Mouse (Mus musculus): ENCODE measurements at regions not wholly inside any gene's neighbourhood (a gene's known extent, or its start where the extent isn't known, plus 50 kb on each side); places are given as distances from the start of the nearest gene placed in this dataset.

DNA sequence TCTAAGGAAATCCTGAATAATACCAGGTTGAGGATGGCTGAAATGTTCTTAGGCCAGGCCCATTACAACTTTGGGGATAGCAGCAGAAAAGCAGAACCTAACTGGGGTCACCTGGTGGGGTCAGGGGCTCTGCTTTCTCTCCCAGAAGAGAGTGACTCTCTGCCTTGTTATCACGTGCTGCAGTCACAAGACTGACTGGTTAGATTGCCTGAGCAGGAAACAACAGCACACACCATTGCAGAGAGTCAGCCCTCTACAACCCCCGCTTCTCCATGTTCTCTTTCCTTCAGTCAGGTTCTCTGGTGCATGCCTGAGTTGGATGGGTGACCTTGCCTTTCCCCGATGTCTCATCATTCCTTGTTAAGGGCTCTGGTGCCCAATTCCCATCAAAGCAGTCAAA lies 91.2 kb upstream of the Hsd17b12 start:
- no peaks in the 10 kb centered on the region for H3K36me3 ChIP-seq (ENCODE audit: control insufficient read depth, insufficient read depth, low read length)
- H3K4me2 ChIP-seq: no peak overlapping the region
- no peak overlapping the region for H3K27ac ChIP-seq (ENCODE audit: low read depth, low read length)
- no peaks in the 10 kb centered on the region for H3K9me3 ChIP-seq (ENCODE audit: control insufficient read depth, low read length)
- peaks cover 28% of the 10 kb centered on the region for H3K27me3 ChIP-seq (ENCODE audit: control insufficient read depth, insufficient read depth, low read length)
- 67% methylated on average over 3 of the region's 3 CpGs for WGBS
- H3K9ac ChIP-seq (ENCODE audit: low read length): no peak overlapping the region
- no peak for DNase-seq (ENCODE audit: low spot score, missing footprints)
- ATAC-seq (ENCODE audit: low FRiP score): no peak
- H3K4me3 ChIP-seq (ENCODE audit: low read depth, low read length): no peak overlapping the region
- H3K4me1 ChIP-seq (ENCODE audit: control insufficient read depth, insufficient read depth, low read length): 0 out of 2 replicates have a peak, but pooled peaks cover 4% of the 10 kb centered on the region

DNA sequence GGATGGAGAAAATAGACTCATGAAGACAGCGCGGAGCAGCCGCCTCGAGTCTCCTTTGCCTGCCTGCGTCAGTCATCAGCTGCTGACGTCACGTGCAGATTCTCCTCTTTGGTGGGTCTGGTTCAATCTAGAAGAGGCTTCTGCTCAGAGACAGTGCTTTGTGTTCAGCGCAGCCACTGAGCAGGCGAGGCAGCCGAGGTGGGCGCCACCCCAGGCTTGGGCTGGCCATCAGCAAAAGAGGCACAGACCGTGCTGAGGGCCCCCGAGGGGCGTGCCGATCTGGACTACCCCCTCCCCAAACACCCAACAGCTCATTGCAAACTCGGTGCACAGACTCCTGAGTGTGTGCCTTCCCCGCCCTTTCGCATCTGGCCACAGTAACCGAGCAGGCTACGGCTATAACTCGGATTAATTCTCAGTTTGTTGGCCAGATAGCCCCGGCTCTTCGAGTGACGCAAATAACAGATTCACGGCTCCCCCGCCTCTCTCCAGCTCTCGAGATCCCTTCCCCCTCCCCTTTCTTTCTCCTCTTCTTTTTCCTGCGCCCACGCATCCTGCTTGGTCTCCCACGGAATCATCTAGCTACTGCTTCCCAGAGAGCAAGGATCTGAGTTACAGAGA lies 89.2 kb upstream of the Hsd17b12 start:
- Histone ChIP-seq H3K4me3 (ENCODE audit: low read depth, low read length) (peak overlapping the region; percentile 35), H3K9ac (ENCODE audit: low read length) (peak overlapping the region; percentile 50), H3K36me3 (ENCODE audit: control insufficient read depth, insufficient read depth, low read length) (no peaks in the 10 kb centered on the region), H3K4me2 (peak overlapping the region; percentile 63), H3K9me3 (ENCODE audit: control insufficient read depth, low read length) (no peaks in the 10 kb centered on the region), H3K4me1 (ENCODE audit: control insufficient read depth, insufficient read depth, low read length) (0 out of 2 replicates have a peak, but pooled peaks cover 8% of the 10 kb centered on the region), H3K27ac (ENCODE audit: low read depth, low read length) (peak overlapping the region; percentile 57), H3K27me3 (ENCODE audit: control insufficient read depth, insufficient read depth, low read length) (peaks cover 48% of the 10 kb centered on the region)
- DNase-seq (ENCODE audit: low spot score, missing footprints) (peak; percentile 93), ATAC-seq (ENCODE audit: low FRiP score) (peak; percentile 84)
- under 1% methylated on average over 29 of the region's 30 CpGs for WGBS

DNA sequence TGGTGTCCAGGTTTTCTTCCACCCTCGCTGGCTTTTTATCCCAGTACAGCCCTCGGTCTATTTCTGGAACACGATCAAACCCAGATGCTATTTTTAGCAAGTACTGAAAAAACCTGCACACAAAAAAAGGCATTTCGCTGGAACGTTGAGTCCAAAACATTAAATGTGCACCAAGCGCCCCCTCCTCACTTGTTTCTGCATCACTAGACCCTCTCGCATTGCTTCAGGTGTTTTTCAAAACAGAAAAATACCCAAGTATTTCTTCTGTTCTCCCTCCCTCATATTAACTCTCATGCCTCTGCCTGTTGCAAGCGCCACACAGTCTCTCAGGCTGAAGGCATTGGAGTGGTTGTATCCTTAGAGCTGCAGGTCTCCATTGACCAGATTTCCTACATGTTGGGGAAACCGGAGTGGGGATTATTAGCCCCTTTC lies 88.4 kb upstream of the Hsd17b12 start:
- Histone ChIP-seq H3K36me3 (ENCODE audit: control insufficient read depth, insufficient read depth, low read length) (no peaks in the 10 kb centered on the region), H3K9me3 (ENCODE audit: control insufficient read depth, low read length) (no peaks in the 10 kb centered on the region), H3K4me3 (ENCODE audit: low read depth, low read length) (peak overlapping the region; percentile 35; the same call in 1 of the 2 replicates), H3K4me1 (ENCODE audit: control insufficient read depth, insufficient read depth, low read length) (peaks cover 11% of the 10 kb centered on the region; the same call in 1 of the 2 replicates), H3K9ac (ENCODE audit: low read length) (no peak overlapping the region), H3K27me3 (ENCODE audit: control insufficient read depth, insufficient read depth, low read length) (peaks cover 56% of the 10 kb centered on the region), H3K27ac (ENCODE audit: low read depth, low read length) (no peak overlapping the region), H3K4me2 (peak overlapping the region; percentile 63)
- DNase-seq (ENCODE audit: low spot score, missing footprints) (peak; percentile 87), ATAC-seq (ENCODE audit: low FRiP score) (no peak)
- WGBS: 40% methylated on average over 9 of the region's 9 CpGs

DNA sequence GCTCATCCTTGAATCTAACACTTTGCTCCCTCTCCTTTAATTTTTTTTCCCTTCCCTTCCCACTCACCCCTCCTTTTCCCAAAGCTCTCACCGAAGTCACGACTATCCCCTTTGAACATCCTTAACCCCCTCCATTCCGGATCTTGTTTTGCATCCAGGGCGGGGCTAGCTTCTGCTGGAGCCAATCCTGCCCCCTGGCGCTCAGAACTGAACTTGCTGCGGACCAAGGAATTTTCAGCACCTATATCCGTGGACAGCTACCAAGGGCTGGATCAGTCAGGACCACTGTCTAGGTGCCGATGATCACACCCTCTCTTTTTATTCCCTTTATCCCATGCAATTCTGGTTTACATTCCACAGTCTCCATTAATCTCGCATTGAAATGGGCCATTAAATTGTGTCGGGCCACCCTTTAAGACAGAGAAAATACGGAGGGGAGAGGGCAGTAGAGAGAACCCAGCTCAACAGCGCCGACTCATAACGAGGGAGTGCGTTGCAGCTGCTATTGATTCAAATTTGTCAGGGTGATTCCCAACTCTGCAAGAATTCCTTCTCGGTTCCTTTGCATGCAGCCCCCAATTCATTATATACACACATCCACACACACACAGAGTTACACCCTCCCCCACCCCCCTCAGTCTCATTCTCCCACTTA lies 87.7 kb upstream of the Hsd17b12 start:
- H3K36me3 ChIP-seq (ENCODE audit: control insufficient read depth, insufficient read depth, low read length): no peaks in the 10 kb centered on the region
- H3K4me2 ChIP-seq: peak overlapping the region; percentile 27
- peaks cover 19% of the 10 kb centered on the region for H3K4me1 ChIP-seq (ENCODE audit: control insufficient read depth, insufficient read depth, low read length)
- no peaks in the 10 kb centered on the region for H3K9me3 ChIP-seq (ENCODE audit: control insufficient read depth, low read length)
- ATAC-seq (ENCODE audit: low FRiP score) (peak; percentile 71), DNase-seq (ENCODE audit: low spot score, missing footprints) (peak; percentile 99)
- no peak overlapping the region for H3K9ac ChIP-seq (ENCODE audit: low read length)
- 3% methylated on average over 16 of the region's 16 CpGs for WGBS
- peaks cover 62% of the 10 kb centered on the region for H3K27me3 ChIP-seq (ENCODE audit: control insufficient read depth, insufficient read depth, low read length)
- no peak overlapping the region for H3K27ac ChIP-seq (ENCODE audit: low read depth, low read length)
- H3K4me3 ChIP-seq (ENCODE audit: low read depth, low read length): no peak overlapping the region

DNA sequence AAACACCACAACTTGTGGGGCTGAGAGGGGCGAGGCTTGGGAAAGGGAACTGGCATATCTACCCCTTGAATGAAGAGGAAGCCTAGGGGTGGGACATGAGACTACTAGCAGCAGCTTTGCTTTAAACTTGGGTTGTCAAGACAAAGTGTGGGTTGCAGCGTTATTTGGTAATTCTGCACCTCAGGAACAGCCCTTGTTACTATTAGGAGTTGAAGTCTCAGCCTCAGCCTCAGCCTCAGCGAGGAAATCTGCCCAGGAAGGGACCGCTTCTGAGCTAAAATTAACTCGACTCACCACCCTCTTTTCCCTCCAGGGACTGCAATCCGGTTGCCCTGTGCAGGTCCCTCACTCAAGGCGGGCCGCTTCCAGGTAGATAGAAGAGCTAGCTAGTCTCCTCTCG lies 86.4 kb upstream of the Hsd17b12 start:
- peak; percentile 87 for DNase-seq (ENCODE audit: low spot score, missing footprints)
- H3K4me1 ChIP-seq (ENCODE audit: control insufficient read depth, insufficient read depth, low read length): peaks cover 21% of the 10 kb centered on the region
- H3K4me3 ChIP-seq (ENCODE audit: low read depth, low read length): no peak overlapping the region

DNA sequence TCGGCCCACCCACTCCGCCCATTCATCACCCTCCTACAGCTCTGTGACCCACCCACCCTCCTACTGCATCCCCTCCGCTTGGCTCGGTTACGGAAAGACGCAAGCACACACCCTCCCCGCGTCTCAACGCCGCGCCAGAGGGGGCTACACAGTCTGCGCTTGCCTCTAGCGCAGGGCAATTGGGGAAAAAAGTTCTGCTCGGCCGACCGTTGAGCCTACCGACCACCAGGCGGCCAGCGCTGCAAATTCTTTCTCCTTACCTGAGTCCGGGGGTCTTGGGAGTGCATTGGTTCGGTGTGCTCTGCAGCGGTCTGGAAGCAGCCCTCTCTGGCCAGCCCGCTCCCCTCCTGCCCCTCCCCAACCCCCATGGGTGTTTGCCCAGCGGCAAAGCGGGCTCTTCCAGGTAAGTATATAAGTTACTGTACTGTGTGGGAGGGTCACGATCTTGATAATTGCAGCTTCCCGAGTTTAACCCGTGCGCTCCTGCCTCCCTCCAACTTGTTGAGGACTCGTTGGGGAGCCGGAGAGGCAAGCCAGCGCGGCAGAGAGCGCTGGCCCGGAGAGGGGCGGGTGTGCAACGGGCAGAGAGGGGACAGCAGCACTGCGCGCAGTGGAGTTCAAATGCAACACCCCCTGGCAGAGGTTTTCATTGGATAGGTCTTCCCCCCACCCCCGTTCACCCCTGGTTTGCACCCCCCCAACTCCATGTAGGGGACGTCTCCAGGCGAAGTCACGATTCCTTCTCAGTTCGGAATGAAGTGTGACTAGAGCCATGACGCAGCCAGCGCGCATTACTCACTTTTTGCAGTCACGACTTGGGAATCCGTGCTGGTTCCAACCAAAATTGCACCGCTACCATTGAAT lies 85.5 kb upstream of the Hsd17b12 start:
- DNase-seq (ENCODE audit: low spot score, missing footprints) (peak; percentile 93), ATAC-seq (ENCODE audit: low FRiP score) (no peak)
- Histone ChIP-seq H3K27ac (ENCODE audit: low read depth, low read length) (no peak overlapping the region), H3K36me3 (ENCODE audit: control insufficient read depth, insufficient read depth, low read length) (no peaks in the 10 kb centered on the region), H3K4me2 (peak overlapping the region; percentile 34), H3K9me3 (ENCODE audit: control insufficient read depth, low read length) (no peaks in the 10 kb centered on the region), H3K27me3 (ENCODE audit: control insufficient read depth, insufficient read depth, low read length) (peaks cover 80% of the 10 kb centered on the region), H3K9ac (ENCODE audit: low read length) (no peak overlapping the region), H3K4me1 (ENCODE audit: control insufficient read depth, insufficient read depth, low read length) (peaks cover 21% of the 10 kb centered on the region), H3K4me3 (ENCODE audit: low read depth, low read length) (peak overlapping the region; percentile 19)
- WGBS: 1% methylated on average over 50 of the region's 50 CpGs

More for the DNA sequence above, 86.4 kb upstream of the Hsd17b12 start:
- H3K9me3 ChIP-seq (ENCODE audit: control insufficient read depth, low read length): no peaks in the 10 kb centered on the region
- no peak overlapping the region for H3K4me2 ChIP-seq
- no peak for ATAC-seq (ENCODE audit: low FRiP score)
- no peak overlapping the region for H3K9ac ChIP-seq (ENCODE audit: low read length)
- peaks cover 75% of the 10 kb centered on the region for H3K27me3 ChIP-seq (ENCODE audit: control insufficient read depth, insufficient read depth, low read length)
- H3K27ac ChIP-seq (ENCODE audit: low read depth, low read length): no peak overlapping the region
- 2% methylated on average over 9 of the region's 9 CpGs for WGBS
- H3K36me3 ChIP-seq (ENCODE audit: control insufficient read depth, insufficient read depth, low read length): no peaks in the 10 kb centered on the region

DNA sequence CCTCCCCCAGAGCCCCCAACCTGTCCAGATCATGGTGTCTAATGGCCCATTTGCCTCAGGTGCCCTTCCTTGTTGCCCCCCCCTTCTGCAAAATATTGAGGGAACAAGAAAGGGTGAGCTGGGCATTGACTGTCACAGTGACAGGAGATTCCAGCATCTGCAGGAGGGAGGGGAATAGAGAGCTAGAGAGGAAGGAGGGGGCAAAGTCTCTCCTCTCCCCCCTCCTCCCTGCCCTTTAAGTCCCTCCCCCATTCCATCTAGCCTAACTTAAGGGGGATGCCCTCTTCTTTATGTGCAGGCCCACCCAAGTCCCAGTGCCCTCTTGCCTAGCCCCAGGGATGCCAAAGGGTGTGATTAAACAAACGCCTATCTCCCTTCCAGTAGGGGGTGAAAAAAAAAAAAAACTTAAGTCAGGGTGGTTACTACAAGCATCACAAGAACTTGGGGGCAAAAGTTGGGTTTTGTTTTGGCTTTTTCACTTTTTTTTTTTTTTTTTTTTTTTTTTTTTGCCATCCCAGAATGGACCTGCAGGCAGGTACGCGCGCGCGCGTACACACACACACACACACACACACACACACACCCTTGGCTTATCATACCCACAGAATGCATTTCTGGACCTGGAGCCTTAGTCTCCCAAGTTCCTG lies 84.8 kb upstream of the Hsd17b12 start:
- no peak overlapping the region for H3K27ac ChIP-seq (ENCODE audit: low read depth, low read length)
- no peaks in the 10 kb centered on the region for H3K36me3 ChIP-seq (ENCODE audit: control insufficient read depth, insufficient read depth, low read length)
- no peak overlapping the region for H3K9ac ChIP-seq (ENCODE audit: low read length)
- H3K27me3 ChIP-seq (ENCODE audit: control insufficient read depth, insufficient read depth, low read length): peaks cover 82% of the 10 kb centered on the region
- H3K4me2 ChIP-seq: peak overlapping the region; percentile 34
- no peaks in the 10 kb centered on the region for H3K9me3 ChIP-seq (ENCODE audit: control insufficient read depth, low read length)
- ATAC-seq (ENCODE audit: low FRiP score): no peak
- WGBS: 0% methylated on average over 7 of the region's 7 CpGs
- DNase-seq (ENCODE audit: low spot score, missing footprints): no peak
- H3K4me3 ChIP-seq (ENCODE audit: low read depth, low read length): peak overlapping the region; percentile 19
- H3K4me1 ChIP-seq (ENCODE audit: control insufficient read depth, insufficient read depth, low read length): peaks cover 21% of the 10 kb centered on the region

DNA sequence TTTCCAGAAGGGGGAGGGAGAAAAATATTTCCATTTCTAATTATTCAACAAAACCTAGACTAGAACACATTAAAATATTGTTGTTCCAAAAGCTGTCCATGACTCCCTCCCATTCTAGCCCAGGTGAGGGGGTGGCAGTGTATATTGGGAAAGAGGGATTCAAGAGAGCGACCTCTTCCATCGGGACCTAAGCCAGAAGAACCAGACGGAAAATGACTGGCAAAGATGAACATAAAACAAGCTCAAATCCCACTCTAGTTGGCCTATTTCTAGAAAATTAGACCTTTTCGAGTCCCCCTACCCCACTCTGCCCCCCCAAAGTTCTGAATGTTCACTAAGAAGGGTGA lies 84.3 kb upstream of the Hsd17b12 start:
- Histone ChIP-seq H3K9me3 (ENCODE audit: control insufficient read depth, low read length) (no peaks in the 10 kb centered on the region), H3K4me3 (ENCODE audit: low read depth, low read length) (no peak overlapping the region), H3K27ac (ENCODE audit: low read depth, low read length) (no peak overlapping the region), H3K9ac (ENCODE audit: low read length) (no peak overlapping the region), H3K4me2 (no peak overlapping the region), H3K27me3 (ENCODE audit: control insufficient read depth, insufficient read depth, low read length) (peaks cover 82% of the 10 kb centered on the region), H3K4me1 (ENCODE audit: control insufficient read depth, insufficient read depth, low read length) (peaks cover 21% of the 10 kb centered on the region), H3K36me3 (ENCODE audit: control insufficient read depth, insufficient read depth, low read length) (no peaks in the 10 kb centered on the region)
- 3% methylated on average over 4 of the region's 4 CpGs for WGBS
- no peak for DNase-seq (ENCODE audit: low spot score, missing footprints)
- ATAC-seq (ENCODE audit: low FRiP score): no peak
